Comparison of ENCODE assay signal across 8 mouse cellular contexts in the genomic region with DNA sequence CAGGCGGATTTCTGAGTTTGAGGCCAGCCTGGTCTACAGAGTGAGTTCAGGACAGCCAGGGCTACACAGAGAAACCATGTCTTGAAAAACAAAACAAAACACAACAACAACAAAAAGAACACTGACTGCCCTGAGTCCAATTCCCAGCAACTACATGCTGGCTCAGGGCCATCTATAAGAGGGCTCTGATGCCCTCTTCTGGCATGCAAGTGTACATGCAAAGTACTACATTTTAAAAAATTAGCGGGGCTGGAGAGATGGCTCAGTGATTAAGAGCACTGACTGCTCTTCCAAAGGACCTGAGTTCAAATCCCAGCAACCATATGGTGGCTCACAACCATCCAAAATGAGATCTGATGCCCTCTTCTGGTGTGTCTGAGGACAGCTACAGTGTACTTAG. TPM values are rescaled to one million over a fixed set of nuclear protein-coding genes. Genes with fewer than 3 reads are reported as not detected.
DNase-seq lines count a peak whose midpoint lies in the region; ATAC-seq and TF ChIP-seq lines count a peak whose summit lies in the region.
"Not testable (repeated sequence)": the region's sequence is repeated elsewhere in the genome, so short reads cannot be mapped to it uniquely, and the experiment has no call there.

No protein-coding gene starts in this region.

- not testable (repeated sequence) for H3K36me3 ChIP-seq in ES-E14 (ENCODE audit: control insufficient read depth, insufficient read depth, low read length, poor library complexity, severe bottlenecking); forebrain, embryonic 14.5 days (ENCODE audit: control insufficient read depth, insufficient read depth, low read length); kidney, adult 2 months (ENCODE audit: control insufficient read depth, insufficient read depth, low read length)

- 61% methylated on average over 2 of the region's 2 CpGs for WGBS in forebrain, embryonic 14.5 days
- WGBS in kidney, adult 2 months: 61% methylated on average over 2 of the region's 2 CpGs
- 54% methylated on average over 2 of the region's 2 CpGs for WGBS in lung, adult 2 months

- peak; percentile 58 for DNase-seq in A20 (ENCODE audit: low read depth, low spot score)
- DNase-seq in ES-E14 (ENCODE audit: low read depth, low spot score): not testable (repeated sequence)
- peak; percentile 19 for DNase-seq in adrenal gland, postnatal 10 days
- peak; percentile 11 for DNase-seq in forebrain, embryonic 14.5 days (ENCODE audit: low spot score)
- DNase-seq in kidney, adult 2 months: peak; percentile 36
- DNase-seq in lung, adult 2 months: peak; percentile 14
- peak; percentile 21 for DNase-seq in thymus, postnatal 0 days (ENCODE audit: low spot score)

- TF ChIP-seq POLR2A in kidney, adult 2 months (IDR thresholded peaks at IDR 0.05; ENCODE audit: low read depth, low read length); lung, adult 2 months (IDR thresholded peaks at IDR 0.05; ENCODE audit: borderline replicate concordance, extremely low read depth, low read depth, low read length): not testable (repeated sequence)

- H3K4me2 ChIP-seq in forebrain, embryonic 14.5 days (ENCODE audit: low read length): not testable (repeated sequence)

- not testable (repeated sequence) for H3K9ac ChIP-seq in ES-E14 (ENCODE audit: insufficient read depth, low read depth, low read length, poor library complexity, severe bottlenecking); forebrain, embryonic 14.5 days (ENCODE audit: low read length)

- H3K4me1 ChIP-seq in ES-E14 (ENCODE audit: control insufficient read depth in 2 of 2, insufficient read depth in 2 of 2, low read length in 2 of 2, poor library complexity in 1 of 2); forebrain, embryonic 14.5 days (ENCODE audit: control insufficient read depth, insufficient read depth, low read length); lung, adult 2 months (ENCODE audit: control insufficient read depth, insufficient read depth, low read length): not testable (repeated sequence)
- H3K4me1 ChIP-seq in kidney, adult 2 months (ENCODE audit: control insufficient read depth, insufficient read depth, low read length): peaks cover 10% of the 10 kb centered on the region; the same call in 1 of the 2 replicates

- TF ChIP-seq CTCF in kidney, adult 2 months (conservative IDR thresholded peaks at IDR 0.05; ENCODE audit: insufficient read depth, insufficient read length, low read depth, low read length): peak; percentile 37
- TF ChIP-seq CTCF in lung, adult 2 months (IDR thresholded peaks at IDR 0.05; ENCODE audit: insufficient read depth, low read length): 0 out of 2 replicates have a peak, but pooled peaks have one; percentile 8

- ATAC-seq in forebrain, embryonic 14.5 days: not testable (repeated sequence)
- ATAC-seq in megakaryocyte progenitor cell, adult 5-6 weeks (replicated peaks; ENCODE audit: poor library complexity): peak; percentile 61

- H3K27ac ChIP-seq in ES-E14 (ENCODE audit: insufficient read depth, low read depth, low read length, poor library complexity, severe bottlenecking); forebrain, embryonic 14.5 days (ENCODE audit: low read depth, low read length); kidney, adult 2 months (ENCODE audit: insufficient read depth, low read depth, low read length): not testable (repeated sequence)

- in situ Hi-C loops in ES-E14 (cut with MboI; ENCODE audit: low sequenced_read_pairs in 2 of 2, unreplicated experiment in 2 of 2): not testable (repeated sequence)

- H3K9me3 ChIP-seq in ES-E14 (ENCODE audit: control insufficient read depth, insufficient read depth, low read depth, low read length); forebrain, embryonic 14.5 days (replicated peaks; ENCODE audit: control insufficient read depth, low read length): not testable (repeated sequence)

- not testable (repeated sequence) for H3K27me3 ChIP-seq in forebrain, embryonic 14.5 days (replicated peaks; ENCODE audit: control insufficient read depth, insufficient read depth, low read length); kidney, adult 2 months (replicated peaks; ENCODE audit: control insufficient read depth, insufficient read depth, low read length)

- H3K4me3 ChIP-seq in ES-E14 (ENCODE audit: insufficient read depth in 1 of 2, low read depth in 1 of 2, low read length in 2 of 2, poor library complexity in 1 of 2, severe bottlenecking in 1 of 2); forebrain, embryonic 14.5 days (ENCODE audit: low read depth, low read length); kidney, adult 2 months (ENCODE audit: insufficient read depth, low read depth, low read length); lung, adult 2 months (replicated peaks; ENCODE audit: extremely low read depth, low read depth, low read length): not testable (repeated sequence)

TF ChIP-seq in ES-E14, 5 proteins besides CTCF, POLR2A, EP300 and RAD21:
- peak; percentile 66 for TF ChIP-seq ZC3H11A (IDR thresholded peaks at IDR 0.05; ENCODE audit: borderline replicate concordance, low read depth, low read length)

RNA-seq across cellular contexts. Expression of a gene that starts 43.4 kb away (rescaled TPM):
- 58.4 and 60.5 TPM in 2 replicates for total RNA-seq in ES-E14 (2012; rRNA removed)
- 10 to 100 TPM; 29.6 to 32.2 TPM for total RNA-seq in adrenal gland, postnatal 10 days (2021)
- polyA plus RNA-seq in forebrain, embryonic 14.5 days (2014; fragmentation: Nextera tagmentation; extraction: Ambion mirVana): 73.0 and 83.6 TPM in 2 replicates
- polyA plus RNA-seq in kidney, adult 2 months (2012; rRNA removed): 26.4 and 27.7 TPM in 2 replicates
- polyA plus RNA-seq in lung, adult 2 months (2012; rRNA removed): 10.0 and 12.5 TPM in 2 replicates
- total RNA-seq in megakaryocyte progenitor cell, adult 5-6 weeks (2015): 58.7 and 59.2 TPM in 2 replicates
- total RNA-seq in megakaryocyte progenitor cell, adult 5-6 weeks (2017): 52.7 and 56.9 TPM in 2 replicates
- polyA plus RNA-seq in thymus, postnatal 0 days (2015; fragmentation: Nextera tagmentation; extraction: Ambion mirVana): 28.5 and 36.9 TPM in 2 replicates
